Mouse (Mus musculus): ENCODE results near the gene Il12rb1.

DNA sequence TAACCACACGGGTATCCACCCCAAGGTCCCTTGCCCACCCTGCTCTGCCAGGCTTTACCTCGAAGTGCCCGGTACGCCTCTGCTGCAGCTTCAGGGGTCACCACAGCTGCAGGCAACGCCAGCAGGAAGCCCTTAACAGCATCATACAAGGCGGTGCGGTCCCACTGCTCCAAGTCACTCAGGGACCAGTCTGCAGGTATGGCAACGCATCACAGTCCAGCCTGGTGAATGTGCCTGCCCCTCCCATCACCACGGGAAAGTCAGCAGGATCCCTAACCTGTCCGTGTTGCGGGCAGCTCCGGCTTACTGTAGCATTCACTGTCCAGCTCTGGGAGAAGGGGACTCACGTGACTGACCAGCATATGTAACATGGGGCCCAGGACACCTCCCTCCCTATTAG lies 36.2 kb upstream of the Il12rb1 start:
- TF ChIP-seq CTCF (conservative IDR thresholded peaks at IDR 0.05; ENCODE audit: low read length) (no peak), POU5F1 (IDR thresholded peaks at IDR 0.05; ENCODE audit: borderline replicate concordance, low read length) (no peak), NANOG (IDR thresholded peaks at IDR 0.05; ENCODE audit: borderline replicate concordance, low read length) (no peak)

Data from E14TG2a.4 (cell line).